Mouse (Mus musculus): Measurements from ENCODE around the gene Incenp.
A peak's percentile ranks its signal among the peaks of the same experiment; 100 is the strongest.
"Not testable (repeated sequence)": the region's sequence is repeated elsewhere in the genome, so short reads cannot be mapped to it uniquely, and the experiment has no call there.

Gene Incenp

DNA sequence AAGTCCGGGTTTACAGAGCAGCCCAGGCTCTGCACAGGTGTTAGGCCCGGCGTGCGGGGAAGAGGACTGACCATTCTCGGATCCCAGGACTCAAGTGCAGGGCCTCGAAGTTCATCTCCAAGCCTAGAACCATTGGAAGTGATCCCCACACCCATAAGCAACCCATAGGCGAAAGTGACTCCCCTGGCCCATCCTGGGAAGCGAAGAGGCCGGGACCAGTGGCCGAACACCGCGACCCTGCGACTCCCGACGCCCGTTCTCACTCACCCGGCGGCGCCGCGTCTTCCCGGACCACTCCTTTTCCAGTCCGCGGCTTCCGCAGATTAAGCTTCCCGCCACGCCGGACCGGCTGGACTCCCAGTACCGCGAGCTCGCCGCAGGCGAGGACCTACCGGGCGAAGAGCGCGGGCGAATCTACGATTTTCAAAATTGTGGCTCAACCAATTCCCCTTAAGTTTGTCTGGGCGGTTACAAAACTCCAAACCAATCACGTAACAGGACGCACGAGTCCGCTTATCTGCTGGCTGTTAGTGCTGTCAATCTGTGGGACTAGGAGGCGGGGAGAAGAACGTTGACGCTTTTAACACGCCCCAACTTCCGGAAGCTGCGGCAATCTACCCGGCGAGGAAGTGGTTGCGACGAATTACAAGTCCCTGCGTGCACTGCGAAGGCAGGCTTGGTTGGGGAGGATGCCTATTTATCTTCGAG, at the start of gene Incenp:
Gene Incenp (minus strand): TSS at position 480 of the 708 bp plus-strand sequence.
- peak; percentile 97 for DNase-seq

DNA sequence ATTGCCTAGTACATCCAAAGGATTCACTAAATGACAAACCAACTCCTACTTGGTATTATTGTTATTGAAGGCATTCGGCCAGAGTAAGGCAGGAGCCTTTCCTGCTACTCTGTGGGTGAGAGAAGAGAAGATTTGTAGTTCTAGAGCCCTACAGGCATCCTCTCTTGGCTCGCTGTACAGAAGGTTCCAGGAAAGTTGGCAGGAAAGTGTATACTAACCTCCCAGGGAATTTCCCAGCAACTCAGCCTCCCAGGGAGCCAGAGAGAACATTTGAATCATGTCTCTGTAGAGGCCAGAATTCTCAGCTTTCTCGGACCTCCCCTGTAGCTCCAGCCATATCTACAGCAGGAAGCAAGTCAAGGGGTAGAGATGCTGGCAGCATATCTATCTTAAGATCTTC, 47.6 kb upstream of the Incenp start:
- peak; percentile 43 for DNase-seq

DNA sequence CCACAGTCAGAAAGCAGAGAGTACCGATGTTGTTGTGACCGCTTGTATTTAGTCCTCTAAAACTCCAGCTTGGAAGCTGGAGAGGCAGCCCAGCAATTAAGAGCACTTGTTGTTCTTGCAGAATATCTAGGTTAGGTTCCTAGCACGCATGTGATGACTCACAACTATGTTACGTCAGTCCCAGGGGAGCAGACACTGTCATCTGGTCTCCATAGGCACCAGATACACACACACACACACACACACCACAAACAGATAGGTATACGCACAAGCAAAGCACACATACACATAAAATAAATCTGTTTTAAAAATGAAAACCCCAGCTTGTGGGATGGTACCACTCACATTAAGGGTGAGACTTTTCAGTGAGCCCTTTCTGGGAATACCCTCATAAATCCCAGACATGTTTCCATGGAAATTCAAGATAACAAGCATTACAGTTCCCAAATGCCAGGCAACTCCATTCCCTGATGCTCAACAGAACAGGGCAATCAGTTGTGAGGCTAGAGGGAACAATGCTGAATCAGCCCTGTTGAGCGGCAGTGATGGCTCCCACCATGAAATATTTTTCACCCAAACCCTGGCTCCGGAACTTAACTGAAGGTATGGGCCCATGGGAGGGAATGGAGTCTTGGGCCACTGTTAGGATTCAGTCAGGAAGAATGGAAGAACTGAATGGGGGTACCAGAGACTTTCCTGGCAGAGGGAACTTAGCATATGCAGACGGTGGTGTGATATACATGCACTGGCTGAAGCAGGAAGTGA, 46.6 kb upstream of the Incenp start:
- no peak for DNase-seq

DNA sequence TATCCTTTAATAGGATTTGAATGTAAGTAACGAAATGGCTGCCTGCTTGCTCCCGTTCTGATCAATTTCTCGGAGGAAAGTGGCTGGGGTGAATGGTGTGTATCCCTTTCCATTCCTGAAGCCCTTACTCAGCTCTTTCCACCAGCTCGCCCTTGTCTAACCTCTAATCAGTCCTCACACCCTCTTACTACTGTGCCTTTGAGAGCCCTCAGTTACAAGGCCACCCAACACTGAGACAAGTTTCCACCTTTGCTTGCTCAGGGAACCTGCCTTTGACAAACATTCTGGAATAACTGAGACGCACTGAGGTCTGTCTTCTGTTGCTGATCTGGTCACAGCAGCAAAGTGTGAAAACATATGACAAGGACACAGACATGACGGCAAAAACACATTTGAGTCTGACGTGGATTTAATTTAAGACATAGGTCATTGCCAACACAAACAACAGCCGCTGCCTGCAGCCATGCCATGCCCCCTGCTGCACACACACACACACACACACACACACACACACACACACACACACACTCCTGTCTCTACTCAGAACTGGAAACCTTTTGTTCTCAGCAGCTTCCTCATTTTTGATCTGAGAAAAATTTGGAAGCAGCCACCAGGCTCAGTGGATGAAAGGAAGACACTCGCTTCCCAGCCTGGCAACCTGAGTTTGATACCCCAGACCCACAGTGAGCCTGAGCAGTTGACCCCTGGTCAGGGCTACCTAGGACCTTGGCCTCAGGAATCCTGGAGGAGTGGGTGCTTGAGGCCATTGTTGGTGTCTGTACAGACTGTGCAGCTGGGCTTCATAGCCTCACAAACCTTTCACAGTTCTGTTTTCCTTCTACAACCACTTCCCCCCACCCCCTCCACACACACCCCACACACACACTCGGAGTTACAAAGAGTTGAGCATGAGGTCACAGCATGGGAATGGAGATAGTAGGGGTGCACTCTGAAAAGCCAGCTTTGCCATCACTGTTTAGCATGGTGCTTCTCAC, 43.5 kb upstream of the Incenp start:
- no peak for DNase-seq

DNA sequence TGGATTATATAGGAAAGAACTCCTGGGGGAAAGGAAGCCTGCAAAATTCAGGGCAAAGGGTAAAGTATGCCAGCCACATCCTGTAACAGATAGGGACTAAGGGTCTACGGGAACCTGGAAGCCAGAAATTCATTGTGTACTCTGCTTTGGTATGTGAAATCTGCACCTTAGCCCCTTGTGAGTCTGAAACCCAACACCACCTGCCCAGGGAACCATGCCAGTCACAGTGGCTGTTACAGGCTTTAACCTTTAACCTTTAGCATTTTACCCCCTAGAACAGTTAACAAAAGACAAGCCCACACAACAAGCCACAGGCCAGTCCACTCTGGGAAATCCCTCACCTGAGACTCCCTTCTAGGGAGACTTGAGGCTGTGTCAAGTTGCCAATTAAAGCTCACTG, 42.5 kb upstream of the Incenp start:
- DNase-seq, result no peak

DNA sequence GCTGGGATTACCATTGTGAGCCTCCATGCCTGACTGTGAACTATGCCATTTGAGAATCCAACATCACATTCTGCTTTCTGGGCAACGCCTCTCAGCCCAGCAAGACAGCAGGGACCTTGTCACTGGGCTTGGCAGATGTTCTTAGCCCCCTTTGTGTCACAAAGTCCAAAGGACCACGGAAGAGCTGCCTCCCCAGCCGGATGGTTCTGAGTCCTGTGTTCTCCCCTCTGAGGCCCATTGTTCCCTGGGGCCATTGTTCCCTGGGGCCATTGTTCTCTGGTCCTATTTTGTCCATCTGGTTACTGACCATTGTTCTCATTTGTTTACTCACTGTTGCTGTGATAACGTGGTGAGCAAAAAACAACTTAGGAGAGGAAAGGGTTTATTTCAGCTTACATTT, 41.6 kb upstream of the Incenp start:
- DNase-seq, result peak; percentile 54

DNA sequence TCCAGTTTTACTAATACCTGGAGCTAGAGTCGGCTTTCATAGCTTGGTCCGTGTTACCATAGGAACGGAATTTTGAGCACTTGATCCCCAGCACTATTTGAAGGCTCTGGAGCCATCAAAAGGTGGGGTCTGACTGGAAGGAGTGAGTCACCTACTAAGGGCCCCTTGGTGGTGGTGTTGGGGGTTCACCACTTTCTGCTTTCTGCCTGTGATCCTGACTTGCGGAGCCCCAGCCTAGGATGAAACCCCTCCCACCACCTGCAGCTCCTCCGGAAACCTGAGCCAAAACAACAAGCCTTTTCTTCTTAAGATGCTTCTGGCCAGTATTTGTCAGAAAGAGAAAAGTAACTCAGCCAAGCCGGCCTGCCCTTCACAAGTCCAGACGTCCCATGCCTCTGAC, 40.5 kb upstream of the Incenp start:
- no peak for DNase-seq

DNA sequence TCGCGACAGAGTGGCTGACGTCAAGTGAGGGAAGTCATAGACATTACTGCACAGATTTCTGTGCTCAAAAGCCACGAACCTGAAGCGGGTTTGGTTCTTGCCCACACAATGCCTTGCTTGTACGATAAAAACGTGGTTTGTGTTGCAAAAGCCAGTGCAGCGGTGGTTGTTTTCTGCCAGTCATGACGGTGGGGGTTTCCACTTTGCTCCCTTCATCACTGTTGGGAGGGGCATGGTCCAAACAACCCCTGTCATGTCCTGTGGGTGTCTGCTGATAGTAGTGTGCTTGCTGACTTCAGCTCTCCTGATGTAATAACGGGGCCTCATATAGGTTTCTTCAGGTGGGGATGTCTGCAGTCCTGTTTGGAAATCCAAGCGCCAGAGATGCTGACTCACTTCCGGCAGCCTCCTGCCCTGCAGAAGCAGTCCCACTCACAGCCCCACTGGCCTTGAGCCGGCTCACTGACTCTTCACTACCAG, 39.5 kb upstream of the Incenp start:
- no peak for DNase-seq

DNA sequence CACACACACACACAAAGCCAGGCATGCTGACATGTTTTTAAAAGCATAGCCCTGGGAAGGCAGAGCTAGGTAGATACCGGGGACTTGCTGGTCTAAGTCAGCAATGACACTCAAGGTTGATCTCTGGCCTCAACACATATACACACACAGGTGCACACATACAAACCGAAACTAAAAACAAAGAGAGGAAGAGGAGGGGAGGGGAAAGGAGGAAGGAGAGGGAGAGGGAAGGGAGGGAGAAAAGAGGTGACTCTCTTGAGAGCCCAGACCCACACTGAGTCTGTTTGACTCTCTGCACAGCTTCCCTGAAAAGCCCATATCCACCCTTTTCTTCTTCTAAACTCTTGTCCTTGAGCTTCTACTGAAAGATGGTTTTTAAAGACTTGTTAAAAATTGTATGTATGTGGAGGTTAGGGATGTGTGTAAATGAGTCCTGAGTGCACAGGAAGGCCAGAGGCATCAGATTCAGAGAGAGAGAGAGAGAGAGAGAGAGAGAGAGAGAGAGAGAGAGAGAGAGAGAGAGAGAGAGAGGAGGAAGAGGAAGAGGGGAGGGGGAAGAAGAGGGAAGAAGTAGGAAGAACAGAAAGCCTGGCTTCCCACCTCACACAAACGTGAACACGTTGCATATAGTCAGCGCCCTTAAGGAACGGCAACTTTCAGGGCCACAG, 38.9 kb upstream of the Incenp start:
- no peak for DNase-seq

DNA sequence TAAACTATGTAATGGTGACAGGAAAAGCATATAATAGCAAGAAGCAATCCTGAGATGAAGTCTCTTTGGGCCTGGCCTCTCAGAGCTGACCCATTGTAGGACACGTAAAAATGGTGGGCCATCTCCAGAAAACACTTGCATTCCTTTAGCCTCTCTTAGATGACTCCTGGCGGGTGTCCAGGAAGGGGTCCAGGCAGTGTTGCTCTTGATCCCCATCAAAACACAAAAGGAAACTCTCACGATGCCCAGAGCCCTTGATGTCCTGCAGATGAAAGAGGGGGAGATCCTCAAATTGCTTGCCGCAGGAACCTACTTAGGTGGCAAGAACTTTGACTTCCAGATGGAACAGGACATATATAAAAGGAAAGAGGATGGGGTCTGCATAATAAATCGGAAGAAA, 38.1 kb upstream of the Incenp start:
- no peak for DNase-seq

DNA sequence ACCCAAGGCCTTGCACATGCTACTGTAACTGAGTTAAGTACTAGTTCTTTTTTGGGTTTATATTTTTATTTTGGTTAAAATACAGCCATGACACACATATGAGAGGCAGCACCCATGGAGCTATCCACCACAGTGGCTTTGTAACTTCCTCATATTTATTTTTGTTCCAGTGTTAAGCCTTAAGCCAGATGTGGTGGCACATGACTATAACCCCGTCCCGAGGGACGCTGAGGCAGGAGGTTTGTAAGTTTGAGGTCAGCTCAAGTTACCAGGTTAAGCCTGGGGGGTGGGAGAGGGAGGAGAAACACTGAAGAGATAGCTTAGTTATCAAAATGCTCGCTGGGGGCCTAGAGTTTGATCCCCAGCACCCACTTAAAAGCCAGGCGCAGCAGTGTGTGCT, 37.2 kb upstream of the Incenp start:
- no peak for DNase-seq

DNA sequence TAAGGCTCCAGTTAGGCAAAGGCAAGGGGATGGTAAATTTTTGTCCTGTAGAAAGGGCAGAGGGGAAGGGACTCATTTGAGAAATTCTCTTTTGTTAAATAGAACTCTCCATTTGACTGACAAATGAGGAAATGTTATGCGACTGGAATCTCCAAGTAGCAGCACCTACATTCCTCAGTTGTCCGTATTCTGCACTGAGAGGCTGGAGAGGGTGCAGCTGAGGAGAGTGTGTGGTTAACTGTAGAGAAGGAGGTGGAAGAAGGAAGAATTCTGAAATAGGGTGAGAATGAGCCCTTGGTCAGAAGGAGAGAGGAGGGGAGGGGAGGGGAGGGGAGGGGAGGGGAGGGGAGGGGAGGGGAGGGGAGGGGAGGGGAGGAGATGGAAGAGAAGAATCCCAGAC, 34.6 kb upstream of the Incenp start:
- DNase-seq, result no peak

DNA sequence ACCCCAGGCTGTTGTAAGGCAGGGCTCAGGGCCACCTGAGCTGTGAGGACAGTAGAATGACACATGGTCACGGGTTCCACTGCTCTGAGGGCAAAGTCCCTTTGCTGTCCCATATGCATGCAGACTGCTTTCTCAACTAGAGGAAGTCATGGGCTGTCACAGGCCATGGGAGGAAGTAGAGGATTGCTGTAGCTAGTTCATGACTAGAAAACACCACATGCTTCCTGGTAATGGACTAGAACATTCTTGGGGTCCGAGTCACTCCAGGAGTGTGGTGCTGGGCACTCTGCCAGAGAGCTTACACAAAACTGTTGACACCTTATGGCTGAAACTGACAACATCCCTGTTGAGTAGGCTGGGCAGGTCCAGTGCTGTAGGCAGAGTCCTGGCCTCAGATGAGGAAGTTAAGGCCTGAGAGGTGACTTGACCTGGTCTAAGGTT, 31.8 kb upstream of the Incenp start:
- not testable (repeated sequence) for DNase-seq

DNA sequence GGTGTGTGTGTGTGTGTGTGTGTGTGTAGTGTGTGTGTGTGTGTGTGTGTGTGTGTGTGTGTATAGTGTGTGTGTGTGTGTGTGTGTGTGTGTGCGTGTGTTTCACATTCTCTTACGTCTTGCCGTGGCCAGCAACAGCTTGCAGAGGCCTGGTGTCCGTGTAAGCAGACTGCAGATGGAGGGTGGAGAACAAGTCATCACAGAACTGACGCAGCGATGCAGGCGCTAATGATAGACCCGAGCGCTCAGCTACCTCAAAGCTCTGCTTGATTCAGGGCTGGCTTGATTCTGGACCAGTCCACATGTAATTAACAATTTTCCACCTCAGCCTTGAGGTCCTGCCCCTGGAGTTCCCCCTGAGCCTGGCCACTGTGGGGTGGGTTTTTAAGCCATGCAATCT, 28.7 kb upstream of the Incenp start:
- DNase-seq, result no peak

DNA sequence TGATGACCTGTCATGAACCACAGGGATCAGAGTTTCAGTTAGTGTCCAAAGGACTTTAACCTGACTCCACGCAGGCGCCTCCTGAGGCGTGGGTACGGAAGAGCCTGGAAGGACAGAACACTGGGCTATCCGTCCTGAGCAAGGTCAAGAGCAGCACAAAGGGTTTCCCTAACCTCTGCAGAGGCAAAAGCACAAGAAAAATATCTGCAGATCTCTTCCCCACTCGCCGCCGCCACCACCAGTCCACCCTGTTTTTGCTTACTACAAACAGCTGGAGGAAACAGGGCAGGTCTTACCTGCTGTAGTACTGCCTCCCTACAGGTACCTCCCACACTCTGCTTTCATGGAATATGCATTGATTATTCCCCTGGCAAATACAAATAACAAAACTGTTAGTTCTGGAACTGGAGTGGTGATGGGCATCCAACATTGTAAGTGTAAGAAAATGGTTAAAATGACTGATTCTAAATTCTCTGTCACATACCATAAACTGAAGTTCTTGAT, 25.5 kb upstream of the Incenp start:
- DNase-seq, result no peak

DNA sequence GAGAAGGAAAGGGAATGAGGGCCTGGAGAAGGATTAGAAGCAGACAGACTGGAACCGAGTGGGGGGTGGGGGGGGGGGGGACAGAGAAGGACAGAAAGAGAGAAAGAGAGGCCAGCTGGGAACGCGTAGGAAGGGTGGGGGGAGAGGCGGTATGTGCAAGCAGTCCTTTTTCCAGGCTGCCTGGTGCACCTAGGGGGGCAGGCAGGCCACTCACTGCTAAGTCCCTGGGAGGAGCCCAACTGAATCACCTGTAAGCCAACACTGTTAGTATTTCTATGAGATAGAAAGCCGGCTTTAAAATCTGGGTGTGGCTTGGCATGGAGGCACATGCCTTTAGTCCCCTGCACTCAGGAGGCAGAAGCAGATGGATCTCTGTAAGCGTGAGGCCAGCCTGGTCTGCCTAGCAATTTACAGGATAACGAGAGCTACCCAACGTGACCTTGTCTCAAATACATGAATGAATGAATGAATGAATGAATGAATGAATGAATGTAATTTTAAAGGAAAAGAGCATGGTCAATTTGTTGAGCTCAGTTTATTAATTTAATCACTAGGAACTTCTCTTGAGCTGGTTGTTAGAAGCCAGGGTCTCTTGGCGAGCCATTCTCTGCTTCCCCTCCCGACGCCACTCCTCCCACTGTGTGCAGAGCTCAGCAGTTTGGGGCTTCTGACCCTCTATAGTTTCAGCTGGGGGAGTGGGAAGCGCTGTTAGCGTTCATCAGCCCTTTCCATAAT, 24.9 kb upstream of the Incenp start:
- DNase-seq, result no peak

DNA sequence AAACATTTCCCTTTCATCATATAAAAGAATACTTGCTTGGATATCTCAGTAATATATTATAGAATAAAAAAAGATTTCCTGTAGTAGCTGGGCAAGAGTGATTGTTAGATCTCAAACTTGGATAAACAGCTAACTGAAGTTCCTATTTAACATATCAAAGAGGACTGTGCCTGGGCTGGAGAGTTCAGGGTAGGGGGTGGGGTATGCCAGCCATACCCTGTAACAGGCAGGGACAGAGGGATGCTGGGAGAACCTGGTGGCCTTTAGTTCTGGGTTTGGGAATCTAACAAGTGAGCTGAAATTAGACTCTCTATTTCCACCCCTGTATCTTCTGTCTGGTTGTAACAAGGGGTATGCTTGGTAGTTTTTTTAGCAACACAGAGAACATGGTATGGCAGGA, 23.7 kb upstream of the Incenp start:
- no peak for DNase-seq

DNA sequence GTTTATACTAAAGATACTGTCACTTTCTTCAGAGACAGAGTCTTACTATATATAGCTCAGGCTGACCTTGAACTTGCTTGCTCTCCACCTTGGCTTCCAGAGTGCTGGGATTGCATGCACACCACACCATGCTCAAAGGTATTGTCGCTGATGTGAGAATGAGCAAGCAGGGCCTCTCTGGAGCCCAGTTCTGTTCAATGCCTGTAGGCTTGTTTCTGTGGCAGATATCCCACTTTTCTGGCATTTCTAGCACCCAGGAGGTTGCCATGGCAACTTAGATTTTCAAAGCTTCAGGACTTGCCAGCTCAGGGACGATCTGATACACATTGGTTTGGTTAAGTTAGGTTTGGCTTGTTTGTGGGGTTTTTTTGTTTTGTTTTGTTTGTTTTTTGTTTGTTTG, 22.9 kb upstream of the Incenp start:
- DNase-seq, result peak; percentile 84

DNA sequence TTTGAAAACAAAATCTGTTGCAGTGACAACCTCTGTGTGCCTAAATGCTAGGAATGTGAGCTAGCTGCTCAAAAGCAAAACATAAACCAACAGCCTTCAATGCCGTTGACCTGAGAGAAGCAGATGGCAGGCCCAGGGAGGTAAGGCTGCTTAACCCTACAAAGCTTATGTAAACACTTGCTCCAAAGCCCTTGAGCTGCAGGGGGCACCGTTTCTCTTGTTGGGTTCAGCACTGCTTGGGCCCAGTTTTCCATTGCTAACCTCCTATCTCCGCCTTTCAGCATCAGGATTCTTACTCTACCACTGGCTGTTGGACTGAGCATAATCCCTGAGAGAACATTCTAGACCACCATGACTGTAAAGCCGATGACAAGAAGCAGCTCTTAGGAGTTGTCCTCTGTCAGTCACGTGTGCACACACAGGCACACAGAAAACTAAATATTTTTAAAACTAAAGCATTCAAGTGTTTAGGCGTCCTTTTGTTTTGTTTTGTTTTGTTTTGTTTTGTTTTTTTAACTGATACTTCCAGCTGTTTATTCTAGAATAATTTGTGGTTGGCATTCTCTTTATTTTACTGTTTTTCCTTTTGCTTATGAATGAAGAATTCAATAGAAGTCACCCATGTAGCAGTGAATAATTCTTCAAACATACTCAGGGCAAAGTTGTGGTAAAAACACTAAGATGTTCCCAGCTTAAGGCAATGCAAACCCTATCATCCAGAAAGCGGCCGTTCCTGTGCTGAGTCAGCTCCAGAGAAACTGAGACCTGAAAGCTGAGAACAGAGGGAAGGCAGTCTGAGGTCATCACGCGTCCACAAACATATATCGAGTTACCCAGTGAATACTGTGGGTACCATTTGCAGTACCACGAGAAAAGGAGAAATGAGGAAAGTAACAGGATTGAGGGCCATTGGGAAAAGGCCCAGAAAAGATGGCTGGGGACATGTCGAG, 21.8 kb upstream of the Incenp start:
- peak; percentile 49 for DNase-seq

DNA sequence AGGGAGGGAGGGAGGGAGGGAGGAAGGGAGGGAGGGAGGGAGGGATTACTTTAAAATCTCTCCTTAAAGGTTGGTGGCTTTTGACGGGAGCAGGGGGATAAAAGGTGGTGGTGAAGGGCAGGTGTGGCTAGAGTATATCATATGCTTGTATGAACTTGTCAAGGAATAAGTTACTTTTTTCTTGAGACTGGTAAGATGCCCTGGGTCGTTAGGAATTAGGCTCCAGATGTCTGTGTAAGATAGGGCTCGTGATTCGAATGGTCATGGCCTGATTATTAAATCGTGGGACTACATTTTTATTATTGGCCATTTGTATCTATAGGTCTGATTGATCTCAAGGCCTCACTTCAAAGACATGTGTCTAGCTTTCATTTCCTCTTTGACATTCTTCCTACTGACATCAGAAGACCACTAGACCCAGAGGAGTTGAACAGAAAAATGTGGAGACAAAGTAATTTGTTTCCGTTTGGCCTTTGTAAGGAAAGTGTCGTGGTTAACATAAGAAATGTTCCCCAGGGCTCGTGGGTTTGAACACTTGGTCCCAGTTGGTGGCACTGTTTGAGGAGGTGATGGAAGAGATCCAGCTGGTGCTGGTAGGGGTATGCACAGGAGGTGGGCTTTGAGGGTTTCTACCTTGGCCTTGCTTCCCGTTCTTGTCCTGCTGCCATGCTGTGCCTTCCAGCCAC, 19.0 kb upstream of the Incenp start:
- no peak for DNase-seq

Measured in right cerebral cortex, adult 18-20 months (tissue).